Mouse (Mus musculus) urinary bladder, adult 18-20 months (tissue): Measurements from ENCODE around the gene Btbd35f24.
"Not testable (repeated sequence)": the region's sequence is repeated elsewhere in the genome, so short reads cannot be mapped to it uniquely, and the experiment has no call there.

Experiments used
- DNase-seq, 2 experiments: peaks; one replicate each; pipeline ENCODE4 v3.0.0; 2022; ENCODE audit warnings: low spot score in 2 of 2, mixed read lengths in 2 of 2

Gene Btbd35f24

GRCm38 (mm10) chrX:3195727-3196126 lies at the start of gene Btbd35f24:
Gene Btbd35f24 (minus strand): TSS chrX:3195827.
- DNase-seq, result not testable (repeated sequence)
